Mouse (Mus musculus) left cerebral cortex, postnatal 36 days (tissue): ENCODE results near the gene Bicd2. TPM values are rescaled to one million over a fixed set of nuclear protein-coding genes. Genes with fewer than 3 reads are reported as not detected.
A peak's percentile ranks its signal among the peaks of the same experiment; 100 is the strongest.

ENCODE experiments used
- DNase-seq, 2 experiments: peaks; one replicate each; pipeline ENCODE4 v3.0.0; 2021 to 2022; ENCODE audit warnings: low spot score in 2 of 2, mixed read lengths in 1 of 2
- intact Hi-C: fragments of 180-260 bp; cut with DNase I; formaldehyde crosslinking; loops from one replicate; pipeline ENCODE4 v1.15.1; 2025
- total RNA-seq, 2 experiments: library from RNA; stranded (reverse); gene quantifications; 2 replicates each; pipeline ENCODE4 v1.2.3; 2021

Bicd2 gene
- total RNA-seq: 10 to 100 TPM; 45.2 to 55.9 TPM

DNA sequence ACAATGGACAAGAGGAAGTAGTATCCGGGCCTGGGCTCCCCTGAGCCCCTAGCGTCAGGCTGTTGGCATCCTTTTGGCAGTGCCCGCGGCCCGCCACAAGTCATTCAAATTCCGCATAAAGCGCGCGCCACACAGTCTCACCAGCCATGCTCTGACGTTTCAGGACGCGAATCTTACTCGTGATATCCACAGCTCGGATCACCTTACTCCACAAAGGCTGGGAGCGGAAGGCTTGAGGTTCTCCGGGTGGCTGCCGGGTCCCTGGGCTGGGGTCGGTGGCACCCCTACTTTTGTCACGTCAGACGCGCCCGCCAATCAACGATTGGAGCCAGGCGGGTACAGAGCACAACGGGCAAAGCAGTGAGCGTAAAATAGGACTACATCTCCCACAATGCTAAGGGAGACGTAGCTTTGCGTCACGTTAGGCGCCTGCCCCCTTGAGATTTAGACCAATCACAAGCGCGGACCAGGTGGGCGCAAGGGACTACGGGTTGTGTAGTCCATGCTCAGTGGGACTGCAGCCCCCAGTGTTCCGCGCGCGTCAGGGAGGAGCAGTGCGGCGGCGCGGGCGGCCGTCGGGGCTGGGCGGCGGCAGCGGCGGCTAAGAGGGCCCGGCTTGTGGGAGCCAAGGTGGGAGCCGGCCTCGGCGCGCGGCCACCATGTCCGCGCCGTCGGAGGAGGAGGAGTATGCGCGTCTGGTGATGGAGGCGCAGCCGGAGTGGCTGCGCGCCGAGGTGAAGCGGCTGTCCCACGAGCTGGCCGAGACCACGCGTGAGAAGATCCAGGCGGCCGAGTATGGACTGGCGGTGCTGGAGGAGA, at the start of gene Bicd2:
Gene Bicd2 (plus strand): TSS at position 574 of the 819 bp plus-strand sequence.
- DNase-seq: peak; percentile 96 to 97
- intact Hi-C loops: loop anchor here (2.0 to 5.0 kb wide), 2 partner anchors 30 to 81 kb away; partner anchors contain the start of gene Ippk

DNA sequence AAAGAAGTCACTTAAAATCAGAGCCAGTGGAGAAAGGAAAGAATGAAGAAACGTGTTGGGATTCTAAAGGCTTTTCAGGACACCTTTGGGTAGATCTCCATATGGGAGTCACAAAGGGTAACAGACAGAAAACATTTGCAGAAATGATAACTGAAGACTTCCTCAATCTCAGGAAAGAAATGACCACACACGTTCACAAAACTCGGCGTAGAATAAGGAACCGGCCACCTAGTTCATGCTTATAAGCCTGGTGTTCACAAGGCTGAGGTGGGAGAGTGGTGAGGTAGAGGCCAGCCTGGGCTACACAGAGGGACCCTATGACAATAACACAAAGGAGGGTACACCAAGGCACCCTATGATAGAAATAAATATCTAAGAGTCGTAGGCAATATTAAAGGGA, 49.4 kb upstream of the Bicd2 start:
- intact Hi-C loops: no loop called here
- DNase-seq: no peak

DNA sequence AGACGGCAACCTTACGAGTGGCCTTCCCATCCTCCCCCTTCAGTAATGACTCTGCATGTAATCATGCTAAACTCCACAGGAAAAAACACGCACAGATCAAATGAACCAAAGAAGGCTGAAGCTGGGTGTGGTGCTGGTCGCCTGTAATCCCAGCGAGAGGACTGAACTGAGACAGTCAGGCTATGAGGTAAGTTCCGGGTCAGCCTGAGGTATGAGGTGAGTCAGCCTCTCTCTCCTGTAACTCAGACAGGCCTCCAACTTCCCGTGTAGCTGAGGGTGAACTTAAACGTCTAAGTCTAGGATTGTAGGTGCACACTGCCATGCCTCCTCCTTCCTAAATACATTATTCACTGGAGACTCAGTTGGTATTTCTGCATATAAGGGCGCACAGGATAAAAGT, 47.3 kb upstream of the Bicd2 start:
- intact Hi-C loops: no loop called here

DNA sequence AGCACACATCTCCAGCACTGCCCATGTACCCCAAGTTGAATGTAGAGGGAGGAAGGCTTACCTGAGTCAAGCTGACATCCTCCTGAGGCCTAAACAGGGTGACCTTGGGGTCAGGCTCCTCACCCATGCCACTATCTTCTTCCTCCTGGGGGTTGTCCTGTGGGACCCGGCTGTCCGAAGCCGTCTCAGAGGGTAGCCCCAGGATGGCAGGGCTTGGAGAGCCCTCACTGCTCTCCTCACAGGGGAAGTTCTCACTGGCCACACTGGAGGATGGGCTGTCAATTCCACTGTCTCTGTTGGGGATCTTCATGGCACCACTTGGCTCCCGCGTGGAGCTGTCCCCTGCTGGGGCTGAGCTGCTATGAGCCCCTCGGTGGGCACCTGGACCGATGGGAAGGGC, 45.1 kb upstream of the Bicd2 start:
- DNase-seq: no peak
- intact Hi-C loops: no loop called here

More for the DNA sequence above, 47.3 kb upstream of the Bicd2 start:
- no peak for DNase-seq

DNA sequence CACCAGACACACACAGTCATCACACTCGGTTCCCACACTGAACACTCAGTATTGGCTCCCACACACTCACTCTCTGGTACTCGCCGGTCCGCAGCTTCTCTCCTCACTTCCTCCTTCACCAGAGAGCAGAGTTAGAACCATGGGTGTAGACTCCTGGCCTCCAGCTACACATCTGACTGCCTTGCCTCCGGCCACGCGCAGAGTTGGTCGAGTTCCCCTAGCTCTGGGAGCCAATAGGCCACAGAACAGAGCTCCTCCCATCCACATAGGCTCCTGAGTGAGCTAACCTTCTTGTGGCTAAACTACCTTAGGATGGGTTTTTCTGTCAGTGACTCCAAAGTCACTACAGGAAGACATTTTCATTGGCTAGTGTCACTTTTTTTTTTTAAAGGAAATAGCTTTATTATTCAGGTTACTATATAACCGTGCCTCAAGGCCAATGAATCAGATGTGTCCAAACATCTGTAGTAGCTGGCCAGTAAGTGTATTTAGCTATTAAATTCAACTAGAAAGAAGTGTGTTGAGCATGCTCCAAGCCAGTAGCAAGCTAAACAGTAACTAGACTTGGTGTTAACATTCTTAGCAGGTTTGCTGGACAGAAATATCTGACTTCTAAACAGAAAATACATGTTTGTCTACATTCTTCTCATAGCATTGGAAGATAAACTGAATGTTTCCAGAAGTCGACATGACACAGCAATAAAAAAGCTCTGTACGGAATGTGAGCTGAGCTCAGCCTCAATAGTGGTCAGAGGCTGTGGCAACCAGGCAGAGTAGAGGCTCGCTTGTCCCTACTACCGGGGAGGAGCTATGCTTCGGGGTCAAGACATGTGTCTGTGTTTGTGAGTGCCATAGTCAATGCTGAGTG, 42.6 kb upstream of the Bicd2 start:
- intact Hi-C loops: no loop called here
- no peak for DNase-seq

DNA sequence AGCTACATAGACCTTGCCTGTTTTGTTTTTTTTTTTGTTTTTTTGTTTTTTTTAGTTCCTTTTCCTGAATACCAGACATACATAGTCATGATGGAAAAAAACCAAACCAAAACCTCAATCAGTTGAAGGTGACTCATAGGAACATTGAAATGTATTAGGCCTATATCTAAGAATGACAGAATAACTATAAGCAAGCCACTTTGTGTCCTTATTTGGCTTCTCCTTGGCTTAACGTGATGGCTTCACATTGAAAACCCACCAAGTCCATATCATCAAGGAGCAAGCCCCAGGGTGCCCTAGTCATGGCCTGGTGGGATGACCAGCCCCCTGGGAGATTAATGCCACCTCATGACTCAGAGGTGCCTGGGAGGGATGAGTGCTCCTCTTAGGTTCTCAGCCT, 40.6 kb upstream of the Bicd2 start:
- intact Hi-C loops: no loop called here
- no peak for DNase-seq

DNA sequence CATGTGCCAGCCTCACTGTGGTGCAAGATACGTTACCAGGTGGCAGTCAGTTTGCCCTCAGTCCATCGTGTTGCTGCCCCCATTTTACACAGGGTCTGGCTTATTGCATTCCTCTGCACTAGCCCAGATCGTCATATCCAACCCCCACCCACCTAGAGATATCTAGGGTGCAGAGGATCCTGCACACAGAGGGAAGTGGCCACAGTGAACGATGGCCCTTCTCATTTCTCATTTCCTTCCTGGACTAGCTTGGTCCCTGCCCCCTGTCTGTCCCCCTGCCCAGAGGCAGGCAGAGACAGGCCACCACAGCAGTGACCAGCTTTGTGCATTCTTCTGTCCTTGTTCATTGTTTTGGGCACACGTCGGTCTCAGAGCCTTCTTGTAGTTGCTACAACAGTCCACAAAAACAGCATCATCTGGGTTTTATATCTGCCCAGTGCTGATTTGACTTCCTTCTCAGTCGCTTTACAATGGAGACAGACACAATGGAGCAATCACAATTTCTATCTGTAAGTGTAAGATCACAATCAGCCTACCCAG, 34.5 kb upstream of the Bicd2 start:
- intact Hi-C loops: no loop called here
- no peak for DNase-seq

DNA sequence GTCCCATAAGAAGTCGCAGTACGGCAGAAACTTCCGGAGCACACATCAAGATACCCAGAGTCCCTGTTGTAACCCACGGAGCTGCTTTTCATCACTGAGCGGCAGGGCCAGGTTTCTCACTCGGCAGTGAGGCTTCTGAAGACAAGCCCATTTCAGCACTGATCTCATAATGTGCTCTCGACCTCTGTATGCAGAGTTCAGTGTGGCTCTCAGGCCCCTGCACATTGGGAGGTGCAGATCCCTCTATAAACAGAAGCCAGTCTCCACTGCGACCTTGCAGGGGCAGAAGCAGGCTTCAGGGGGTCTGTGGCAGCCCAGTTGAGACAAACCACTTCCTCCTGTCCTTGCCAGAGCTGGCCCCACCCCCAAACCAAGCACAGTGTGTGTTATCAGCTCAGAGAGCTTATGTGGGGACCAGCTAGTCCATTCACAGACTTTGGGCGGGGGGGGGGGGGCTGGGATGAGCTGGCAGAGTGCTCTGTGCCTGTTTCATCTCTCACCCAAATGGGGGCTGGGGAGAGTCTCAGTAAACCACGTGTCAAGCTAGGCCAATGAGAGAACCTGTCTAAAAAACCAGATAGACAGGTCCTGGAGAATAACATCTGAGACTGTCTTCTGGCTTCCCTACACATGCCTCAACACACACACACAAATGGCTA, 33.9 kb upstream of the Bicd2 start:
- peak in 1 of 2 experiments; percentile 32 for DNase-seq
- intact Hi-C loops: no loop called here

DNA sequence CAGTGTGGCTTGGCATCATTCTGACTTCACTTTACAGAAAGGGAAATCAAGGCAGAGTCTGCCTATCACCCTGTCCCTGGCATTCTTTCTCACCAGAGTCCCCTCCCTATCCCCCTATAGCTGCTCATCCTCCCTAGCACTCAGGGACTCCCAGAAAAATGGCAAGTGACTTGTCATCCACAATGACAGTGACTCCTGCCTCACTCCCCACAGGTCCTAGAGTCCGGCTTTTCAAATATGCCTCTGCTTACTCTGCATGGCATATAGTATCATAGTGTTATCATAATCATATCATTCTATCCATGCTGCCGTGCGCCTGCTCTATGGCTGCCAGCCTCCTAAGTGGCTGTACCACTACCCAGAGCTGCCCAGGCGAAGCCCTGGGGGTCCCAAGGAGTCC, 33.2 kb upstream of the Bicd2 start:
- intact Hi-C loops: no loop called here
- DNase-seq: no peak

DNA sequence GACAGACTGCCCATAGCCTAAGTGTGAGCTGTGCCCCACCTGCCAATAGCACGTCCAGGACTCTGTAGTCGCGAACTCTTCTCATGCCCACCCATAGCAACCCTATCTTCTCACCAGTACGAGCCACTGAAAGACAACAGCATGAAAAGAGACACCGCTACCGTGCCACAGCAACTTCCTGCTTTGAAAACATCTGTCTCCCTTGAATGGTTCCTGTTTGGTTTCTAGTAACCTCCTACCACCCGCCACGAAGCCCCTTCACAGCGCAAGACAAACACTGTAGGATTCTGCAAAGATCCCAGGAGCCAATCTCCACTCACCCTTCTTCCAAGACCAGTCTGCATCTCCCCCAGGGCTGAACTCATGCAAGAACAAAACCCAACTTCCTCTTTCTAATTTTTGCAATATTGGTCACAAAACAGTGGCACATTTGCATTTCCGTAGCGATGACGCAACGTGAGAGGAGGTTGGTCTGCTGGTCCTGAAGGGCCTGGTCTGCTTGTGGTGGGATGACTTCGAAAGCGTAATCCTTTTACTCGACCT, 32.5 kb upstream of the Bicd2 start:
- no peak for DNase-seq
- intact Hi-C loops: no loop called here

DNA sequence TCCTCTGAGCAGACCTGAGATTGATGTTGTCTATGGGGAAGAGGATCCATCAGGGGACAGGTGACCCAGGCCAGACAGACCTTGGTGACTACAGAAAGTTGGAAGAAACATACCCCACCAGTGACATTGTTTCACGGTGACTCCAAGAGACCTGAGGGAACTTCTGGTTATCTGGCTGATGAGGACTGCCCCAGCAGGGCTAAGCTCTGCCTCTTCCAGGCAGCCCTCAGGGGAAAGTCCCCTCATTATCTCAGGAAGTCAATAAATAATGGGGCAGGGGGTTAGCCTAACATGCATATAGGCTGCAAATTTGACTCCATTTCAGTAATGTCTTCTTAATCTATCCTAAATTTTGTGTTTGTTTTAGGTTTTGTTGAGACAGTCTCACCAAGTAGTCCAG, 31.9 kb upstream of the Bicd2 start:
- intact Hi-C loops: no loop called here
- no peak for DNase-seq

DNA sequence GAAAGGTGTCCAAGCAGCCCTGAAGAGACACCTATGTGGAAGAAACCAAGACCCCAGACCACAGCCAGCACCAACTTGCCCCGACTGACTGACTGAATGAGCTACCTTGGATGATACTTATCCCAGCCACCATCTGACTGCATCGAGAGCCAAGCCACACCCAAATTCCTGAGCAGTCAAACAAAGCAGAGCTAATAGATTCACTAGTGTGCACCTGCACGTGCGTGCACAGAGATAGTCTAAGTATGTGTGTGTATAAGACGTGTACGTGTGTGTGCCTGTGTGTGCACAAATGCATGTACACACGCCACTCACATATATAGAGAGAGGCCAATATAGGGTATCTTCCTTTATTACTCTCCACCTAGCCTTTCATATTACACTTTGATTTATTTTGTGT, 29.7 kb upstream of the Bicd2 start:
- intact Hi-C loops: no loop called here

DNA sequence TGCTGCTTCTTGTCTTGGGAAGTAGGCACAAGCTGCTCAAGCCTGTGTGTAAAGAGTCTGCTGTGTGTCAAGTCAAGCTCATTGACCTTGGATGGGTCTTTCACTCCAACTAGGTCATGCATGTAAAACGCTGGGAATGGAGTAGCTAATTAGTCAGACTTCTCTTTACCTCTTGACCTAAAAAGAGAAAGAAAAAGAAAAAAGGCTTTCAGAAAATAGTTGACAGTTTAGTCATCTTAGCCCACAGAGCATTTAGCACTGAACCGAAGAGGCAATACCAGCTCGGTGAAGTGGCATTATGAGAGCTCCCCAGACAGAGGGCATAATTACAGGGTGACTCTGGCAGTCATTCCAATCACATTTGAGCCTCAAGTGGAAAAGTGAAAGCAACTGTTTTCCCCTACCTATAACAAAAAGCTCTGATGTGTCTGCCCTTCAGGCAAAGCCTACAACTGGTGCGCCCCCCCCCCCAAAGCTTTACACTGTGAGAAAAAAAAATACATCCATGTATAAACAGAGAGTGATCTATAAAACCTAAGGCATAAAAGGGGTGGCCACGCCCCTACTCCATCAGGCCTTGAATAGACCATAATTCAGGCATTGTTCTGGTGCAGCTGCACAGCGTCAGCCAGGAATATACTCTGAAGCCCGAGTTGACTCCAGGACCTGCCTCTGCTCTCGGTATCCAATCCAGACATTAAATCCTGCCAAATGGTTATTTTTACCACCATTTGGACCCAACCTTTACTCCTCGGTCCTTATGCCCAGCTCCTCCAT, 24.8 kb upstream of the Bicd2 start:
- intact Hi-C loops: no loop called here
- no peak for DNase-seq

More for the DNA sequence above, 29.7 kb upstream of the Bicd2 start:
- no peak for DNase-seq

DNA sequence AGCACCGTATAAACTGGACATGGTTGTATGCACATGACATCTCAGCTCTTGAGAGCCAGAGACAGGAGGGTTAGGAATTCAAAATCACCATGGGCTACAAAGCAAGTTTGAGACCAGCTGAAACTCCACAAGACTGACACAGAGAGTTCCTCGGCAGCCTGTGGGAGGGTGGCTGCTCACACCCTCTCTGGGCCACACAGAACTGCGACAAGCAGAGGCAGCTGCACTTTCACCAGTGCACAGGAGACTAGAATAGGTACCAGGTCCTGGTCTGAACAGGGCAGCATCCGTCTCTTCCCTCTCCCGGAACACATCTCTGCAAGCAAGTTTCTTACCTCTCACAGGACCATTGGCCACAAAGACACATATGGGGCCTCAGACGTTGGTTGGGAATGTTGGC, 23.9 kb upstream of the Bicd2 start:
- intact Hi-C loops: no loop called here
- no peak for DNase-seq

DNA sequence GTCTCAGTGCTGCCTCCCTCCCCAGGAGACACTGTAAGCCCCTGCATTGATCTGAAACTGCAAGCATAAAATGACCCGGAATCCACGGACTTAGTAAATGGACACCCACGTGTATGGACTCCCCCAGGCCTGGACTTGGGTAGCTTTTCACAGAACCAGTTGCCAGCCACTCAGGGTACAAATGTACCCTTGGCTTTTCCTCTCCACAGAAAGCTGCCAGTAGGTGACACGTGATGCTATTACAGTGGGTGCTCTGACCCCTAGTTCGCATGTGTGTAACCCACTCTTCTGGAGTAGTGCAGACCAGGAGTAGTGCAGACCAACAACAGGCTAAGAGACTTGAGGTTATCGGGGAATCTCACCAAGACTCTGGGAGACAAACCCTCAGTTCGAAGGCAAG, 23.5 kb upstream of the Bicd2 start:
- DNase-seq: no peak
- intact Hi-C loops: no loop called here

DNA sequence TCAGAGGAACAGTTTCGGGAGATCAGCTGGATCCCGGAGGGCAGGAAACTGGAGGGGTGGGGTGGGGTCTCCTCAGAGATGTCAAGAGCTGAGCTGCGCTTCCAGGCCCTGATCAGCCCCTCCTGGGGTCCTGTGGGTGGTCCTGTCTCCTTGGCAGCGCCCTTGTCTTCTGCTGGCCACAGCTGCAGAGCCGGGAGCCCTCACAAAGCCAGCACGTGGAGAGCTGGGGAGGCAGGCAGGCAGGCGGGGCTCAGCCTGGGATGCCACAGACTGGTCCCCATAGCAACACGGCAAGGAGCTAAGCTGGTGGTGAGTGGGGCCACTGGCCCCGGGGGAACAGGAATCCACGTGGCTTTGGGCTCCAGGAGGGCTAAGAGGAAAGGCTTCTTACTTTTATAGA, 21.3 kb upstream of the Bicd2 start, which contains the start of gene Fgd3:
Gene Fgd3 (minus strand): TSS at position 272 of the 400 bp plus-strand sequence.
- intact Hi-C loops: no loop called here
- DNase-seq: peak; percentile 59 to 63

DNA sequence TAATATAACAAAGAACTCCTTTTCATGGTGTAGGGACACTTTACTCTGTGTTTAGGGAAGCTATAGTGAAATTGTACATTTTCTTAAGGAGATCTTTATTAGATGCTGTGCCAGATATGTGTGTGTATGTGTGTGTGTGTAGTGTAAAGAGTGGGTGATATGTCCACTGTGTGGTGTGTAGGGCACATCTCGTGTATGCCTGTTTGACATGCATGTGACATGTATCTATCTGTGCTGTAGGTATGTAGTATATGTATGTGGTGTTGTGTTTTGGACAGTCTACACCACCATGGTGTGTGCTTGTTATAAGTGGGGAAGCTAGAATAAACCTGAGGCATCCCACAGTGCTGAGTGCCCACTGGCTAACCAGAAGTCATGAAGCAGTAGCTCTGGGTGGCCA, 20.9 kb upstream of the Bicd2 start:
- intact Hi-C loops: no loop called here
- DNase-seq: no peak

DNA sequence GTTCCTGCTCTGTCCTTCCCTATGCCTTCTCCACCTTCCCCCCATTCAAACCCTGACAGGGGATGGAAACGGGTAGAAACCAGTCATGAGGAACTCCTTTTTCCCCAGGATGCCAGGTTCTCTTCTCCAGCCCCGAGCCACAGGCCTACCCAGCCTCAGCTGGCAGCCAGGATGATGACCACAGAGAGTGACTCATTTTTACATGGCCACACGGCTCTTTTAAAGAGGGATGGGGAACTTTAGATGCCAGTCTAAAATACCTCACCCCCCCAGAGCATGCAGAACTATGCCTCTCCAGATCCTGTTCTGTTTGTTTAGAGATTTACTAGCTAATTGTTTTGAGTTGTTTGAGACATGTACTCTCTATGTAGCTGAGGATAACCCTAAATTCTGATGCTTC, 19.9 kb upstream of the Bicd2 start:
- intact Hi-C loops: no loop called here
- no peak for DNase-seq

DNA sequence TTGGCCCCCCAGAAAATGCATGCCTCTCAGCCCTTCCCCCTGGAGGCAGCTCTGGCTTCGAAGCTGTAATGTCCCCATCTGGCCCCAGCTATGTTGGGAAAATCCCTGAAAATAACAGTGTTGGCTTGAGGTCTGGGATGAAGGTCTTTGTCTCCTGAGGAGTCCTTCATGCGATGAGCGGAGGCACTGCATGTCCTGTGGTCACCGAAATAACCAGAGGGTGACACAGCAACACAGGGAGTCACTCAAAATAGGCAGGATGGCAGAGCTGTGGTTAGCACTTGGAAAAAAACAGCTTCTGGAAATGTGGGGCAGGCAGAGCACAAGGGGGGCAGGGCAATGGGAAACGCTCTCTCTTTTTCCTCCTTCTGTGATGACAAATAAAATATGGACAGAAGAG, 19.2 kb upstream of the Bicd2 start:
- intact Hi-C loops: no loop called here
- peak in 1 of 2 experiments; percentile 36 for DNase-seq
